Mouse (Mus musculus) E14TG2a.4 (cell line): ENCODE measurements around the gene Tas2r108.

Source experiments
- CTCF ChIP-seq: conservative IDR thresholded peaks from 2 replicates; pipeline ENCODE4 v1.5.1; 2014; ENCODE audit warnings: low read length
- NANOG ChIP-seq: IDR thresholded peaks from 2 replicates; pipeline ENCODE4 v1.6.1; 2014; ENCODE audit warnings: borderline replicate concordance, low read length, mixed read lengths
- POU5F1 ChIP-seq: IDR thresholded peaks from 2 replicates; pipeline ENCODE4 v1.6.1; 2014; ENCODE audit warnings: low read length, borderline replicate concordance

GRCm38 (mm10) chr6:40476132-40476531, 17.2 kb upstream of the Tas2r108 start:
- TF ChIP-seq CTCF (no peak), NANOG (no peak), POU5F1 (no peak)
